Mouse (Mus musculus) limb, embryonic 11.5 days (tissue): ENCODE results near the gene Tubgcp5. TPM values are rescaled to one million over a fixed set of nuclear protein-coding genes. Genes with fewer than 3 reads are reported as not detected.

Experiments used
- ATAC-seq: fragments of 200-750 bp; cut with Nextera tagmentation; 2 replicates; pipeline ENCODE4 v1.8.0; 2017; ENCODE audit warnings: low read depth; ENCODE audit not compliant: insufficient number of reproducible peaks, low FRiP score, low TSS enrichment
- DNase-seq: peaks from one replicate; pipeline ENCODE4 v3.0.0-alpha.2; 2015; ENCODE audit warnings: low spot score
- H3K27ac ChIP-seq: fragments of 300-500 bp; sonication (generic); replicated peaks from 2 replicates; pipeline ENCODE4 v1.5.1; 2014; ENCODE audit warnings: low read depth, mild to moderate bottlenecking, low read length
- H3K27me3 ChIP-seq: fragments of 300-500 bp; sonication (generic); 2 replicates; pipeline ENCODE4 v1.6.1; 2014; ENCODE audit warnings: mild to moderate bottlenecking, low read length, mixed read lengths; ENCODE audit not compliant: control insufficient read depth, insufficient read depth
- H3K36me3 ChIP-seq: fragments of 300-500 bp; sonication (generic); 2 replicates; pipeline ENCODE4 v1.6.1; 2014; ENCODE audit warnings: mild to moderate bottlenecking, low read length, moderate library complexity, mixed read lengths; ENCODE audit not compliant: control insufficient read depth, insufficient read depth
- H3K4me1 ChIP-seq: fragments of 300-500 bp; sonication (generic); 2 replicates; pipeline ENCODE4 v1.6.1; 2014; ENCODE audit warnings: low read length, mixed read lengths; ENCODE audit not compliant: control insufficient read depth, insufficient read depth
- H3K4me2 ChIP-seq: fragments of 300-500 bp; sonication (generic); 2 replicates; pipeline ENCODE4 v1.6.1; 2014; ENCODE audit warnings: low read depth, mild to moderate bottlenecking, moderate library complexity; ENCODE audit not compliant: severe bottlenecking
- H3K4me3 ChIP-seq: fragments of 300-500 bp; sonication (generic); 2 replicates; pipeline ENCODE4 v1.5.1; 2014; ENCODE audit warnings: low read depth, low read length
- H3K9ac ChIP-seq: fragments of 300-500 bp; sonication (generic); 2 replicates; pipeline ENCODE4 v1.6.1; 2014; ENCODE audit warnings: mild to moderate bottlenecking, low read length
- H3K9me3 ChIP-seq: fragments of 300-500 bp; sonication (generic); 2 replicates; pipeline ENCODE4 v1.6.1; 2016; ENCODE audit warnings: low read length; ENCODE audit not compliant: control insufficient read depth
- WGBS: fragments of 180-500 bp; shearing (Covaris S2); extraction: QIAGEN DNeasy Blood & Tissue Kit; methylation state at CpG from one replicate; pipeline ENCODE4 v1.1.7; 2014; 5-methylcytosine and 5-hydroxymethylcytosine counted together
- polyA plus RNA-seq: library from polyadenylated mRNA; unstranded; fragments of >200 nt; fragmentation: Nextera tagmentation; extraction: Ambion mirVana; gene quantifications from 2 replicates; pipeline ENCODE4 v1.2.1, GENCODE M21; 2014

Gene Tubgcp5
- polyA plus RNA-seq, 1 experiment from 2014 or later: 34.1 TPM

DNA sequence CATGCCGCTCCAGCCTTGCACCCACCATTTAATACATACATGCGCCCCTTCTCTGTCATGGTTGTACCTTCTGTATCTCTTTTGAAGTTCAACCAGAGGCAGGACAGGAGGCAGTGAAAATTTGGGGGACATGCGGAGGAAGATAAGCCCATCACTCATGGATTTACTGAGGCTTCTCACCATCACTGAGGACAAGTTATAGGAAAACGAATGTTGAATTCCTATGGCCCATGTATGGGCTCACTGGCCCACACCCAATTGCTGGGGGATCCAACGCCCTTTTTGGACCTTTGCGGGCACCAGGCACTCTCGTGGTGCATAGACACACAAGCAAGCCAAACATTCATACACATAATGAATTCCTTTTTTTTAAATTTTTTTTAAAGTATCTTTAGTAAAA, 47.5 kb downstream of the Tubgcp5 start, which contains the start of gene Cyfip1:
TSS of gene Cyfip1 (plus strand) at position 301 of the 400 bp plus-strand sequence.
- Histone ChIP-seq H3K27me3 (no peaks in the 10 kb centered on the region), H3K4me2 (peak within 1 kb of the TSS; percentile 79), H3K4me1 (no peaks in the 10 kb centered on the region), H3K27ac (peak within 1 kb of the TSS; percentile 90), H3K36me3 (no peaks in the 10 kb centered on the region), H3K9me3 (no peaks in the 10 kb centered on the region), H3K9ac (peak within 1 kb of the TSS; percentile 92), H3K4me3 (peak within 1 kb of the TSS; percentile 83)
- DNase-seq (no peak), ATAC-seq (peak; percentile 22; the same call in 1 of the 2 replicates)
- WGBS: 48% methylated on average over 7 of the region's 7 CpGs

DNA sequence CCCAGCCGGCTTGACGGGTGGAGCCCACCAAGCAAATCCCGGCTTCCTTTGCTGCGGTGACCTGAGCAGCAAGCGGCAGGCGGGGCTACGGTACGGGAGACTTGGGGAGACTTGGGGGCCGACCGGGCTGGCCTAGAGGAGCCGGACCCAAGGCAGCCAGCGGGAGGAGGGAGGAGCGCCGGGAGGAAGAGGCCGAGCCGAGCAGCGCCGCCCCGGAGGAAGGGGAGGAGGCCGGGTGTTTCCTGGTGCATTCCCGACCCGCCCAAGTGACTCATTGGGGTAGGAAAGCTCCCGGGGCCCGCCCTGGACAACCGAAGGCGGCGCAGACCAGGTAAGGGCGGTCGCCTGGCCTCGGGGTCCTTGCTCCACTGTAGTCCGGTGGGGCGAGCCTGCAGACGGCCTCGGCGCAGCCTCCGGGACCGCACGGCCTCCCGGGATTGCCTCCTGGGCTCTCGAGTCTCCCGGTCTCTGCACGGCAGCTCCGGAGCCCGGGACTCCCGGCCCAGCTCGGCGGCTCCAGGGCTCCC, 48.1 kb downstream of the Tubgcp5 start:
- Histone ChIP-seq H3K4me3 (peak overlapping the region; percentile 83), H3K4me2 (peak overlapping the region; percentile 79), H3K27ac (peak overlapping the region; percentile 90), H3K27me3 (no peaks in the 10 kb centered on the region), H3K36me3 (no peaks in the 10 kb centered on the region), H3K9me3 (no peaks in the 10 kb centered on the region), H3K4me1 (no peaks in the 10 kb centered on the region), H3K9ac (peak overlapping the region; percentile 92)
- peak; percentile 92 for DNase-seq
- 0% methylated on average over 36 of the region's 47 CpGs for WGBS
- ATAC-seq: peak; percentile 94

DNA sequence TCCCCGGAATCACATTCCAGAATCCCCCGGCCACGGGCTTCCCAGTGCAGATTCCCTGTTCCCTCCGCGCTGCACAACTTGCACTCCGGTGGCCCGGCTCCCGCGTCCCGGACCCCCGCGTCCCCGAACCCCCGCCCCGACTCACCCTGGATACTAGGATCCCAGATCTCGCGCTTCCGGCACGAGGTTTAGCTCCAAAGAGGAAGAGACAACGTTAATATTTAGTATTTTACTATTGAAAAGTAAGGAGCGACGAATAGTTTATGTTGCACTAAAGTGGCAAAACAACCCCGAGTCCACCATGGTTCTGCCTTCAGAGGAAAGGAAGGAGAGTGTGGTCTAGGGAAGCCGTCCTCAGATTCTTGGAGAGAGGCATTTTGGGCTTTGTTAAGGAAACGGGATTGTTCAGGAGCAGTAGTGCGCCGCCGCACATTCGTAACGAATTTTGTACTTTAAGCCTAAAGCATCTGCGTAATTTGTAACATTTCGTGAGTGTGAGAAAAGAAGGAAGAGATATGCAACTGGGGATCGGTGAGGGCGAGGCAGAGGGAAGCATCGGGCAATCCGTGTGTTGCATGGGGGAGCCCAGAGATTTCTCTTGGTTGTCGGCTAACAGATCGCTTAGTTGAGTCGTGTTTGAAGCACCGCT, 48.7 kb downstream of the Tubgcp5 start:
- H3K4me1 ChIP-seq: no peaks in the 10 kb centered on the region
- no peaks in the 10 kb centered on the region for H3K9me3 ChIP-seq
- ATAC-seq: 0 out of 2 replicates have a peak, but pooled peaks have one; percentile 5
- H3K4me2 ChIP-seq: peak overlapping the region; percentile 79
- peak overlapping the region; percentile 83 for H3K4me3 ChIP-seq
- no peaks in the 10 kb centered on the region for H3K36me3 ChIP-seq
- peak overlapping the region; percentile 92 for H3K9ac ChIP-seq
- under 1% methylated on average over 40 of the region's 40 CpGs for WGBS
- peak overlapping the region; percentile 90 for H3K27ac ChIP-seq
- no peak for DNase-seq
- H3K27me3 ChIP-seq: no peaks in the 10 kb centered on the region

DNA sequence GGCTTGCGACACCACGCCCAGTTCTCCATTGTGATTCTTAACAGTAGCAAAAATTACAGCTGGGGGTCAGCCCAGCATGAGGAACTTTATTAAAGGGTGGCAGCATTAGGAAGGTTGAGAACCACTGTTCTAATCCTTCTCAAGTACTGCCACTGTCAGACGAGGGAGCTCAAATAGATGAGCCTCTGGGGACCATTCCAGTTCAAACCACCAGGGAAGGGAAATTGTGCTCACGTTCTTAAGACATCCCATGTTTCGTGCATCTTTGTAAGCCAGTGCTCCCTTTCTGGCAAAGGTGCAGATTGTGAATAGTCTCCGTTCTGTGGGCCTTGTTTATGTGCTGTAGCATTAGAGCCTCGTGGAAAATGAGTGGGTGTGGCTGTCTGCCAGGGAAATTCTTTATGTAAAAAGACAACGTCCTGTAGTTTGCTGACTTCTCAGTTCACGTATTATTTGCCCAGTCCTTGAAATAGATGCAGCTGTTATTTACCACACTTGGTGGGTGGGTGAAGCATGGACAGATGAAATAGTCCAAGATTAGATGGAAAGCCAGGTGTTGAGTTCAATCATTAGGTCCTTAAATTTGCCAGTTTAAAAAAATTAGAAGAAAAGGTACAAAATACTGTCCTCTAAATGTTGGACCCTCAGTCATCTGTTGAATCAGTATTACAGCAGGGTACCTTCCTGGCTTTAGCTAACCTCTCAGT, 52.8 kb downstream of the Tubgcp5 start:
- 79% methylated on average over 9 of the region's 9 CpGs for WGBS

DNA sequence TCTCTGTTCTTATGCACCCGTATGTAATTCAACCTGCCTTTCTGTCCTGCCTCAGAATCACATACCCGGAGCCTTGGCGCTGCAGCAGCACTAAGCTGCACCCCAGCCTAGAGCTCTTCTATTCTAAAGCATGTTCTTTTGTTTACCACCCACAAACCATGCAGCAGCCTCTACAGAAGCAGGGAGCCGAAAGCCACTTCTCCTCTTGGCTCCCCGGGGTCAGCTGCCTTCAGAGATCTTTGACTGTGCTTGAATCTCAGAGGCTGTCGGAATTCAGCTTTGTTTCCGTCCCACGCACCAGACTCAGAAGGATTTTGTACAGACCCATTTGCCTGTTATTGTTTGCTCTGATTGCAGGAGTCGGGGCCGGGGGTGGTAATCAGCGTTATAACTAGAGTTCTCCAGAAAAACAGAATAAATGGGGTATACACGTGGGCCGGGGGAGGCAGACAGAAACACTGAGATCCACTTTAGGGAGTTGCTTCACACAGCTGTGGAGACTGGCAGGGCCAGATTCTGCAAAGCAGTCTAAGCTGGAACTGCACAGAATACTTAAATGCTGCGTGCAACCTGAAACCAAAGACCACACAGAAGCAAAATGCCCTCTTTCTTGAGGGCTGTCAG, 56.1 kb downstream of the Tubgcp5 start:
- ATAC-seq: 0 out of 2 replicates have a peak, but pooled peaks have one; percentile 41
- WGBS: 65% methylated on average over 14 of the region's 14 CpGs

More for the DNA sequence above, 52.8 kb downstream of the Tubgcp5 start:
- H3K27ac ChIP-seq: no peak overlapping the region
- DNase-seq: no peak
- no peak overlapping the region for H3K9ac ChIP-seq
- no peak overlapping the region for H3K4me3 ChIP-seq
- no peak overlapping the region for H3K4me2 ChIP-seq
- no peaks in the 10 kb centered on the region for H3K9me3 ChIP-seq
- ATAC-seq: no peak
- H3K4me1 ChIP-seq: peaks cover 7% of the 10 kb centered on the region; the same call in 1 of the 2 replicates
- H3K36me3 ChIP-seq: no peaks in the 10 kb centered on the region
- H3K27me3 ChIP-seq: no peaks in the 10 kb centered on the region

DNA sequence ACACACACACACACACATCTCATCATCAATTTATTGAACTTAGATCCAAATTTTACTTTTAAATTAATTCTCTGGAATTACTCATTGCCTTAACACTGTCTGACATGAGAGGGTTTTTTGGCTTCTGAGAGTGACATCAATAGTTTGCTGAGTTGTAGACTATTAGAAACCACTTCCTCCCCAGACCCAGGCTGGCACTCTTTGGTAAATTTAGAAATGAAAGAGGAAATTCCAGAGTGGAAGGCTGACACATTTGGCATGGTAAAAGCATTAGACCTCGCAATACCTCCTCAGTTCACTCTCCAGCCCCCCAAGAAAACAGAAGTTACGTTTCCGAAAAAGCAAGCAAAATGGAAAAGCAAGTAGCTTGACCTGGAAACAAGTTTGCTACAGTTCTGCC, 58.8 kb downstream of the Tubgcp5 start:
- H3K27ac ChIP-seq: no peak overlapping the region
- no peaks in the 10 kb centered on the region; the same call in 1 of the 2 replicates for H3K36me3 ChIP-seq
- H3K27me3 ChIP-seq: no peaks in the 10 kb centered on the region
- peaks cover 7% of the 10 kb centered on the region; the same call in 1 of the 2 replicates for H3K4me1 ChIP-seq
- WGBS: 87% methylated on average over 3 of the region's 3 CpGs
- no peak overlapping the region for H3K4me2 ChIP-seq
- no peak overlapping the region for H3K9ac ChIP-seq
- DNase-seq: no peak
- ATAC-seq: no peak
- H3K4me3 ChIP-seq: no peak overlapping the region
- no peaks in the 10 kb centered on the region for H3K9me3 ChIP-seq

More for the DNA sequence above, 56.1 kb downstream of the Tubgcp5 start:
- H3K27ac ChIP-seq: peak overlapping the region; percentile 70
- H3K9ac ChIP-seq: no peak overlapping the region
- H3K27me3 ChIP-seq: no peaks in the 10 kb centered on the region
- DNase-seq: peak; percentile 38
- H3K4me1 ChIP-seq: peaks cover 7% of the 10 kb centered on the region; the same call in 1 of the 2 replicates
- H3K4me2 ChIP-seq: no peak overlapping the region
- no peak overlapping the region for H3K4me3 ChIP-seq
- H3K36me3 ChIP-seq: no peaks in the 10 kb centered on the region
- H3K9me3 ChIP-seq: no peaks in the 10 kb centered on the region

DNA sequence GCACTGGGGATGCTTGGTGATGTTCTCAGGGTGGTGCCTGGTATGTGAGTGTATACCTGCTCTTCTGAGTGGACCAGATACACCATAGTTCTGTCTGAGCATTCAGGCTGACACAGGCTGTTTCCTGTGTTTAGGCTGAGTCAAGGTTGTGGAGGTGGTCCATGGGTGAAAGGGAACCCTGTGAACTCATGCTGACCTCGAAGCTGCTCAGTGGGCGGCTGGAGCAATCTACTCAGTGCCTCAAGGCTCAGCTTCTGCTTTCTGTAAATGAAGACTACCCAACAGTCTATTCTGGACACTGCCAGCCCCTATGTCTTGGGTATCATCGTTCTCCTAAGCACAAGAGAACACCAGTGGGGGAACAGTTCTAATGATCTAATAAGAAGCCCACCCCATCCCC, 61.6 kb downstream of the Tubgcp5 start:
- H3K4me3 ChIP-seq: no peak overlapping the region
- H3K4me2 ChIP-seq: no peak overlapping the region
- H3K27me3 ChIP-seq: no peaks in the 10 kb centered on the region
- H3K9ac ChIP-seq: no peak overlapping the region
- H3K9me3 ChIP-seq: no peaks in the 10 kb centered on the region
- no peak overlapping the region for H3K27ac ChIP-seq
- 93% methylated on average over 3 of the region's 3 CpGs for WGBS
- H3K4me1 ChIP-seq: no peaks in the 10 kb centered on the region
- no peaks in the 10 kb centered on the region; the same call in 1 of the 2 replicates for H3K36me3 ChIP-seq
- no peak for ATAC-seq
- no peak for DNase-seq

DNA sequence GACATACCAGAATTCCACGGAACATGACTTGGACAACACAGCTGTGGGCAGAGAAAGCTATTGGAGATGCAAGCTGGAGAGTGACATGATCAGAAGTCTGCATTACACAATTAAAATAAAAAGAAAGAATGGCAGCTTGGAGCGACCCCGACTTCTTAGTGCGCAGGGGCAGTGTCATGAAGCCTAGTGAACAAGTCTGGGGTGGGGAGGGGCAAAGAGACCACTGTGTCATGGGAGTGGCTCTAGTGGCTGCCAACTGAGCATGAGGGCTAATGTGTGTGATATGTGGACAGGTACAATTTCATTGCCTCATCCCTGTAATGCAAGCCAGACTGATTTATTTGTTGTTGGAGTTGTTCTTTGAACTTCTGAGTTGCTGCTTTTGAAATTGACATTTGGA, 62.8 kb downstream of the Tubgcp5 start:
- Histone ChIP-seq H3K4me1 (no peaks in the 10 kb centered on the region), H3K4me3 (no peak overlapping the region), H3K9me3 (no peaks in the 10 kb centered on the region), H3K27ac (no peak overlapping the region), H3K27me3 (no peaks in the 10 kb centered on the region), H3K9ac (no peak overlapping the region), H3K36me3 (no peaks in the 10 kb centered on the region; the same call in 1 of the 2 replicates), H3K4me2 (no peak overlapping the region)
- no peak for DNase-seq
- WGBS: 94% methylated on average over 4 of the region's 4 CpGs
- ATAC-seq: no peak
